In the genomic region with DNA sequence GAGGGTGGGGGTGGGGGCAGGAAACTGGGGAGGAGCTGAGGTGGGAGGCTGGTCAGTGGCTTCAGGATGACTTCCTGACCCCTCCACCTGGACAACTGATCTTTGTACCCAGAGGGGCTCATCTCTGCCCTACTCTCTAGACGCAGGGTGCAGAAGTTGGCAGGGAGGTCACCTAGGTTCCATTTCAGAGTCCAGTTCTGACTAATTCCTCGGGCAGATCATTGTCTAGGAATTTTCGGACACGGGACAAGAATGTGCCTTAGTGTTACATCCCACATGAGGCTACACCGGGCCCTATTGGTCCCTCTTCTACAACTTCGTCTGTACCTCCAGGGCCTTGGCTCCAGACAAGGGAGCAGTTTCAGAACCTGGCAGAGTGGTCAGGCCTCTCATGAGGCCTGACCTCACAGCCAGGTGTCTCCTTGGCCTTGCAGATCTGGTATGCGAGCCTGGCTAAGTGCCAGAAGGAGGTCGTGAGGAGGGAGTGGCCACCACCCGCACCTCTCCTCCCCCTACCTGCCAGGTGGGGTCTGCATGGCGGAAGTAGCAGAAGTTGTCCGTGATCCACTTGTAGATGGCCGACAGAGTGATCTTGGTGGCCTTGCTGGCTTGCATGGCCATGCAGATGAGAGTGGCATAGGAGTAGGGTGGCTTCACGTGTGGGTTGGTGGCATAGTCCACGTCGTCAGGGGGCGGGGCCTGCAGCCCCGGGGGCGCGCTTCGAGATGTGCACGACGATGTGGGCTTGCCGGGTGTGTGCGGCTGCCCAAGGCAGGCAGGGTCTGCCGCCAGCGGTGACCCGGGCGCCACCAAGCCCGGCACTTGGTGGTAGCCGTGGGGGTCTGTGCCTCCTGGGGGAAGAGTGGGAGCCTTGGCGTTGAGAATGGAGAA, we compare ENCODE assay signal across 7 mouse cellular contexts. TPM values are rescaled to one million over a fixed set of nuclear protein-coding genes. Genes with fewer than 3 reads are reported as not detected.
DNase-seq lines count a peak whose midpoint lies in the region; ATAC-seq and TF ChIP-seq lines count a peak whose summit lies in the region.

No protein-coding gene starts in this region.

- H3K9ac ChIP-seq in liver, embryonic 15.5 days: no peak overlapping the region; the same call in 1 of the 2 replicates

- no peak for ATAC-seq in liver, embryonic 15.5 days (ENCODE audit: insufficient read depth)

- no peaks in the 10 kb centered on the region for H3K9me3 ChIP-seq in E14TG2a.4 (ENCODE audit: low read length)
- no peaks in the 10 kb centered on the region for H3K9me3 ChIP-seq in liver, embryonic 15.5 days (replicated peaks)

- peak overlapping the region; percentile 41; the same call in 1 of the 2 replicates for H3K27ac ChIP-seq in liver, embryonic 15.5 days (replicated peaks)

- no peak for TF ChIP-seq CTCF in E14TG2a.4 (conservative IDR thresholded peaks at IDR 0.05; ENCODE audit: low read length)

- peak; percentile 11 for DNase-seq in NIH3T3 (ENCODE audit: low read depth)
- DNase-seq in induced T-regulatory cell, adult 2 months (ENCODE audit: low read depth): peak; percentile 41
- DNase-seq in ovary, postnatal 36 days (ENCODE audit: low spot score): no peak
- DNase-seq in urinary bladder, adult 18-20 months (ENCODE audit: low spot score in 2 of 2): no peak
- no peak for DNase-seq in ovary, postnatal 14 days (ENCODE audit: low spot score)

- H3K36me3 ChIP-seq in E14TG2a.4 (ENCODE audit: insufficient read depth, low read length): no peaks in the 10 kb centered on the region
- no peaks in the 10 kb centered on the region for H3K36me3 ChIP-seq in liver, embryonic 15.5 days (replicated peaks)

- H3K4me1 ChIP-seq in E14TG2a.4 (replicated peaks; ENCODE audit: low read depth, low read length): peaks cover 81% of the 10 kb centered on the region
- peaks cover 38% of the 10 kb centered on the region for H3K4me1 ChIP-seq in liver, embryonic 15.5 days (replicated peaks)

- 24% methylated on average over 31 of the region's 31 CpGs for WGBS in liver, embryonic 15.5 days (ENCODE audit: insufficient replicate concordance)

- peak overlapping the region; percentile 93 for H3K4me2 ChIP-seq in liver, embryonic 15.5 days

- H3K27me3 ChIP-seq in E14TG2a.4 (ENCODE audit: insufficient read depth, low read length): peaks cover 56% of the 10 kb centered on the region
- peaks cover 74% of the 10 kb centered on the region for H3K27me3 ChIP-seq in liver, embryonic 15.5 days

- peak overlapping the region; percentile 80 for H3K4me3 ChIP-seq in E14TG2a.4 (replicated peaks; ENCODE audit: low read length)
- H3K4me3 ChIP-seq in liver, embryonic 15.5 days (replicated peaks): peak overlapping the region; percentile 63

RNA-seq across cellular contexts. Expression of gene Foxj1, which starts 1.4 kb away (rescaled TPM):
- 0.78 and 1.1 TPM in 2 replicates for polyA plus RNA-seq in liver, embryonic 15.5 days (2015; fragmentation: Nextera tagmentation; extraction: Ambion mirVana)

RNA-seq across cellular contexts. Expression of gene Exoc7, which starts 26.7 kb away (rescaled TPM):
- 19.1 and 20.1 TPM in 2 replicates for polyA plus RNA-seq in liver, embryonic 15.5 days (2015; fragmentation: Nextera tagmentation; extraction: Ambion mirVana)

RNA-seq across cellular contexts. Expression of gene Galr2, which starts 53.0 kb away (rescaled TPM):
- polyA plus RNA-seq in liver, embryonic 15.5 days (2015; fragmentation: Nextera tagmentation; extraction: Ambion mirVana): not detected in 2 replicates

RNA-seq across cellular contexts. Expression of gene Srp68, which starts 59.8 kb away (rescaled TPM):
- polyA plus RNA-seq in liver, embryonic 15.5 days (2015; fragmentation: Nextera tagmentation; extraction: Ambion mirVana): 37.2 and 40.2 TPM in 2 replicates

Comparison
In these comparisons a context has a peak if more than half of its experiments do, and no peak if none do; other contexts are left out.
1. DNase-seq: peak in NIH3T3 (single experiment) and induced T-regulatory cell, adult 2 months (single experiment); none in ovary, postnatal 36 days (single experiment), urinary bladder, adult 18-20 months (0 of 2) and ovary, postnatal 14 days (single experiment).